Mouse (Mus musculus) retina, adult 2 months (tissue): ENCODE results near the gene Upk1b.

ENCODE experiments used
- DNase-seq: peaks from one replicate; pipeline ENCODE4 v3.0.0-alpha.2; 2012; ENCODE audit warnings: low read depth, low spot score

Gene Upk1b

DNA sequence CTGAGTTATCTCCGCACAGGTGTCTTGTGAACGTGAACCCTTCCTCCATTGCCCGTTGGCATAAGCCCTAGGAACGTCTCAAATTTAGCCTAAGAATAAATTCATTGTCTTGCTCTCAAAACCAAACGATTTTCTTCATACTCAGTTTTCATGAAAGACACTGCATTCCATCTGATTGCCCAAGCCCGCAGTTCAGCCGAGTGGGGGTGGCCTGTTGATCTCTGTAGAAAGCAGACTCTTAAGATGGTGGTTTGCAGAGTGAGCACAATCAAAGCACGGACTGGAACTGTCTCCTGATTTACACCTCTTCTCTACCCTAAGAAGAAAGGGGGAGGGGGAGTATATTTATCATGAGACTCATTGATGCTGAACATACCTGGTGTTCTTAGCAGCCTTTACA lies 37.7 kb downstream of the Upk1b start:
- DNase-seq, result no peak

- DNase-seq, result no peak
These were observed 38.2 kb downstream of the Upk1b start for GRCm38 (mm10) chr16:38761972-38762371.

DNA sequence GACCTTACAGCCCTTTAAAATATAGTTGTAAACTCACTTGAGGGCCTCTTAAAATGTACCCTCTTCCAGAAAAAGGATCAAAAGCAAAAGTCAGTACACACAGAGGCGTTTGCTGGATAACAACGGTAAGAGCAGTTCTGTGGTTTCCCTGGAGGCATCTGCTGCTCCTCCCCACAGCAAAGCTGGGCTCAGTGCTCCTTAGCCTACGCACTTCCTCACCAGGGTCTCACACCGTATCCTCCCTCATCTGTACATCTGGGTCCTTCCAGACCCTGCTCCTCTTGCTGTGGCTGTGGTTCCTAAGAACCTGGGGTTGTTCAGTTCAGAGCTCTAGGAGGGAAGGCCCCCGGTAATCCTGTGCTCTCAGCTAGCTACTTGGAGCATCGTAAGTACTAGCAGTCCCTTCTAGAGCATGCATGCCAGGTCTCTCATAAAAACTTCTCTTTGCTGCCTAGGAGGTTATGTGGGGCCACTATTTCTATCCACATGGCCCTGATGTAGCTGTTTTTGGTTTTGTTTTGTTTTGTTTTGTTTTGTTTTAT lies 39.2 kb downstream of the Upk1b start:
- DNase-seq, result no peak

DNA sequence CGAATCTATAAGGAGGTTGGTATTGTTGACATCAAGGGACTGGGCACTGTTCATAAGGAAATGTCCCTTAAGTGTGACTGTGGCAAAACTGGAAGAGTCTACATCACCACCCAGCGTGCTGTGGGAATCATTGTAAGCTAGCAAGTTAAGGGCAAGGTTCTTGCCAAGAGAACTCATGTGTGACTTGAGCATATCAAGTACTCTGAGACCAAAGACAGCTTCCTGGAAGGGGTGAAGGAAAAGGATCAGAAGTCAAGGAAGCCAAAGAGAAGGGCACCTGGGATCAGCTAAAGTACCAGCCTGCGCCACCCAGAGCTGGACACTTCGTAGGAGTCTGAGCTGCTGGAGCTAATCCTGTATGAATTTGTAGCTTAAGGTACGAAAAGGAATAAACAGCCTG lies 39.9 kb downstream of the Upk1b start:
- DNase-seq, result no peak

DNA sequence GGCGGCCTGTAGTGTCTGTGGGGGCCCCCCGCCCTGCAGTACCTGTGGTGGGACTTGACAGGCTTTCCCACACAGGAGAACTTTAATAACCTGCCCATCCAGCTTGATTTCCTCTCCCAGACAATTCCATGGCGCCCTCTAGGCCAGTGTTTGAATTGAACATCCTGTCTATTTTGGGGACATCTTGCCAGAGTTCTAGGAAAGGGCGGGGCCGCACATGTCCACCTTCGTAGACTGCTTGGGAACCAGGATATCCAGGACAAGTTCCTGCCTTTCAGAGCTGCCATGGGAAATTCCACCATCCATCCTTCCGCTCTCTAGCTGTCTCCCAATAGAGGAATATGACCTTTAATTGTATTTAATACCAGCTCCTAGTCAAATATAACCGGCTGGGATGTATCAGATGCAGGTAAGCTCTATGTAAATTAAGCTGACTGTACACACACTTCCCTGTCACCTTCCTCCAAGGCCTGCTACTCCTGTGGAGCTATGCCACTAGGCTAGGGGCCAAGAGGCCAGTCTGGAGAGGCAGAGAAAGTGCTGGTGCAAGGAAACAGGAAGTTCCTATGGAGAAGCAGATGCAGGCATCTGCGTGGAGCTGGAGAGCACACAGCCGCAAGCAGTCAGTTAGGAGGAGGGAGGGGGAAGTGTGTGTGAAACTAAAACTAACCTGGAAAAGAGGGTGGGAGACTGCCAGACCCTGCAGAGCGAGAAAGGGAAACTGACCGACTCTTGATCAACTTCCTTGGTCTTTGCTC lies 41.8 kb downstream of the Upk1b start:
- DNase-seq, result no peak

GRCm38 (mm10) chr16:38757626-38758025 lies 42.5 kb downstream of the Upk1b start:
- DNase-seq, result no peak

GRCm38 (mm10) chr16:38756572-38756971 lies 43.6 kb downstream of the Upk1b start:
- no peak for DNase-seq

- DNase-seq, result no peak
These were observed 44.0 kb downstream of the Upk1b start for GRCm38 (mm10) chr16:38756177-38756503.

GRCm38 (mm10) chr16:38755452-38756176 lies 44.5 kb downstream of the Upk1b start:
- no peak for DNase-seq

- DNase-seq, result no peak
These were observed 46.5 kb downstream of the Upk1b start for GRCm38 (mm10) chr16:38753631-38754030.

GRCm38 (mm10) chr16:38750803-38751202 lies 49.3 kb downstream of the Upk1b start:
- no peak for DNase-seq

GRCm38 (mm10) chr16:38743941-38744673 lies 56.0 kb downstream of the Upk1b start:
- DNase-seq, result no peak

GRCm38 (mm10) chr16:38742659-38743131 lies 57.4 kb downstream of the Upk1b start:
- no peak for DNase-seq

GRCm38 (mm10) chr16:38742113-38742658 lies 57.9 kb downstream of the Upk1b start, which contains the start of gene B4galt4:
TSS of gene B4galt4 (plus strand) at chr16:38742264.
- no peak for DNase-seq

GRCm38 (mm10) chr16:38741204-38741903 lies 58.8 kb downstream of the Upk1b start:
- DNase-seq, result no peak

- no peak for DNase-seq
These were observed 69.2 kb downstream of the Upk1b start for GRCm38 (mm10) chr16:38730921-38731320.

- DNase-seq, result no peak
These were observed 70.4 kb downstream of the Upk1b start for GRCm38 (mm10) chr16:38729610-38730288.

DNA sequence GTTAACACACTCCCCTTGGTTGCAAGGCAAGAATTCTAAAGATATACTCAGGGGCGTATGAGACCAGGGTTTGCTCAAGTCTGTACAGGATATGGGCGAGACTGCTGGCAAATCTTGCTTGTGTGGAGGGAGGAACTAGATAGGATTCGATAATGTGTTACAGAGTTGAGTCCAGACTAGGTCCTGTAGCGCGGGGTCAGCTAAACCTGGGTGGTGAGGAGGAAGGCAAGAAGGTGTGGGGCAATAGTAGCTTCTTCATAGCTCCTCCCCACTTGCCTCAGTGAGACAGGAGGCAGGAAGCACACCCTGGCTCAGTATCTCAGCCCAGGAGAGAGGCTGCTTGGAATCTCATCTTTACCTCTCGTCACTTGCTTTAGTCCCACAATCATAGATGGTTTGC lies 71.0 kb downstream of the Upk1b start:
- DNase-seq, result no peak

DNA sequence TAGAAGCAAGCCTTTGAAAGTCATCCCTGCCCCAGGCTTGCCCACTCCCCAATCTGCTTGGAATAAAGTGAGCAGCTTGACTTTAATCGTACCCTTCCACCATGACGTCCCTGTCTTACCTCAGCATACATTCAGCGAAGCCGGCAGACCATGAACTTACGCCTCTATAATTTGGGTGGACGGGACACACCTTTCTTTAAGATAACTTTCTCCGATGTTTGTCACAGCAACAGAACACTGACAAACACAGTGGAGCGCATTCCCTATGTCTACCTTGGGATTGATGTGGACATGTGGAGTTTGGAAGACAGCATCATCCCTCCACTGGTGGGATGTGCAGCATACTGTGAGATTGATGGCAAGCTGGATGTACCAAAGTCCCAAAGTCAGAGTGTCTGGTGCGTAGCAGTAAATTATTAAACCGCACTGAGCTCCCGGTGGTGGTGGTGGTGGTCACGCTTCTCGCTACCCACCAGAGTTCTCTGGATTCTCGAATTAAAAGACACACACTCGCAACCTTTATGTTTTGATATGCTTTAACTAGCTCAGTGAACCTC lies 71.5 kb downstream of the Upk1b start:
- DNase-seq, result no peak

- DNase-seq, result no peak
These were observed 75.2 kb downstream of the Upk1b start for GRCm38 (mm10) chr16:38724974-38725373.
